Mouse (Mus musculus) kidney, embryonic 16.5 days (tissue): ENCODE results near the gene Fuz. TPM values are rescaled to one million over a fixed set of nuclear protein-coding genes. Genes with fewer than 3 reads are reported as not detected.

Experiments used
- ATAC-seq: fragments of 200-750 bp; cut with Nextera tagmentation; 2 replicates; pipeline ENCODE4 v1.8.0; 2017; ENCODE audit warnings: moderate TSS enrichment; ENCODE audit not compliant: low FRiP score, low TSS enrichment
- H3K27ac ChIP-seq: fragments of 300-500 bp; sonication (generic); 2 replicates; pipeline ENCODE4 v1.5.1; 2014; ENCODE audit warnings: low read length
- H3K27me3 ChIP-seq: fragments of 300-500 bp; sonication (generic); 2 replicates; pipeline ENCODE4 v1.6.1; 2014; ENCODE audit warnings: low read length, control low read depth, mixed read lengths; ENCODE audit not compliant: insufficient read depth
- H3K36me3 ChIP-seq: fragments of 300-500 bp; sonication (generic); 2 replicates; pipeline ENCODE4 v1.6.1; 2014; ENCODE audit warnings: low read length, control low read depth, mixed read lengths; ENCODE audit not compliant: insufficient read depth
- H3K4me1 ChIP-seq: fragments of 300-500 bp; sonication (generic); 2 replicates; pipeline ENCODE4 v1.6.1; 2014; ENCODE audit warnings: low read length, control low read depth, mixed read lengths; ENCODE audit not compliant: insufficient read depth
- H3K4me2 ChIP-seq: fragments of 300-500 bp; sonication (generic); replicated peaks from 2 replicates; pipeline ENCODE4 v1.6.1; 2014; ENCODE audit warnings: low read depth, low read length
- H3K4me3 ChIP-seq: fragments of 300-500 bp; sonication (generic); 2 replicates; pipeline ENCODE4 v1.5.1; 2014; ENCODE audit warnings: mild to moderate bottlenecking, low read length
- H3K9ac ChIP-seq: fragments of 300-500 bp; sonication (generic); replicated peaks from 2 replicates; pipeline ENCODE4 v1.6.1; 2014; ENCODE audit warnings: low read length
- H3K9me3 ChIP-seq: fragments of 300-500 bp; sonication (generic); 2 replicates; pipeline ENCODE4 v1.6.1; 2016; ENCODE audit warnings: low read length, control low read depth
- WGBS: fragments of 180-500 bp; shearing (Covaris S2); extraction: QIAGEN DNeasy Blood & Tissue Kit; methylation state at CpG from one replicate; pipeline ENCODE4 v1.1.7; 2014; 5-methylcytosine and 5-hydroxymethylcytosine counted together
- polyA plus RNA-seq: library from polyadenylated mRNA; unstranded; fragments of >200 nt; fragmentation: Nextera tagmentation; extraction: Ambion mirVana; gene quantifications from 2 replicates; pipeline ENCODE4 v1.2.1, GENCODE M21; 2015

The Fuz gene
- polyA plus RNA-seq: 27.7 and 28.4 TPM in 2 replicates

DNA sequence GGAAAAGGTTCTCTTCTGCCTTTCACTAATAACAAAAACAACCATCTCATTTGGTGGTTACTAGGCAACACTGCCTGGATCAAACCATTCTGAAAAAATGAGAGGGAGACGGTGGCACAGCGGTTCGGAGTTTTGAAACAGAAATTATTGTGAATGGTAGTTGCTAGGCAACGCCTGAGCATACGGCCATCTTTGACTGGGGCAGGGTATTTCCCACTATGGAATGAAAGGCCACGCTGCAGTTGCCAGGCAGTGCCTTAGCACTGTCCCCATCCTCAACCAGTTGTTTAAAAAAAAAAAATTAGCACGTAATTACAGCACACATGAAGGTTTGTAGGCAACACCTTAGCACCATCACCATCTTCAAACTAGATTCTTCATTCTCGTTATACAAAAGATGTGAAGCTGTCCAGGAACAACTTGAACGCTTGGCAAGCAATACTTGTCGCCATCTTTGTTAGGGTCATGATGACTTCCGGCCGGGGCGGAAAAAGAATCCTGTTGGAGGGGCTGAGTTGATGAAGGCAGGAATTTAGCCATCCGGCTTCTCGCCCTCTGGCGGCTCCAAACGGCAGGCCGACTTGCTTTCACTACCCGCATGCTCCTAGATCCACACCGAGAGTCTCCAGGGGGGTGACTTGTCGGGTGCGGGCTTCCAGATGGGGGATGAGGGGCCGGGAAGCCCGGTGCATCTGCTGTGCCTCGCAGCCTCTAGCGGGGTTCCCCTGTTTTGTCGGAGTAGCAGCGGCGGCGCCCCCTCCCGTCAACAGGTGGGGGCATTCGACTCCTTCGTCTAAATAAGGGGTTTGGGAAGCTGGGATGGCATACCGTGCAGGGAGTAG lies at the start of gene Fuz:
Gene Fuz (plus strand): TSS at position 487 of the 842 bp plus-strand sequence.
- Histone ChIP-seq H3K27ac (peak within 1 kb of the TSS; percentile 87), H3K27me3 (no peaks in the 10 kb centered on the region), H3K36me3 (peaks cover 16% of the 10 kb centered on the region; the same call in 1 of the 2 replicates), H3K4me1 (peaks cover 47% of the 10 kb centered on the region), H3K4me3 (peak within 1 kb of the TSS; percentile 77), H3K9ac (peak within 1 kb of the TSS; percentile 90), H3K9me3 (no peaks in the 10 kb centered on the region), H3K4me2 (peak within 1 kb of the TSS; percentile 81)
- 1% methylated on average over 34 of the region's 34 CpGs for whole genome bisulfite sequencing
- ATAC-seq: peak; percentile 32

DNA sequence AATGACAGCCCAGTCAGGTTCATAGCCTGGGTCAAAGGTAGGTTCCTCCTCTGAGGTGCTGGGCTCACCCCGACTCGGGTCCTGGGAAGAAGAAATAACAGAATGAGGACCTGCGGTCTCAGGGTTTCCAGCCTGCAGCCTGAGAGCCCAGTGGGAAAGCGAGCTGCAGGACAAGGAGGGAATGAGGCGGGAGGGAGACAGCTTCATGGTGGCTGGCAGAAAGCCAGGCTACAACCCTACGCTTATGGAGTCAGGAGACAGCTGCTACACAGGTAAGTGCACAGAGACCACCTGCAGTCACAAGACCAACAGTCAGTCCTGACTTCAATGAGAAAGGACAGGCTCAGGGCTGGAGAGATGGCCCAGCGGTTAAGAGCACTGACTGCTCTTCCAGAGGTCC lies 49.1 kb upstream of the Fuz start:
- peaks cover 20% of the 10 kb centered on the region for H3K4me1 ChIP-seq
- no peak overlapping the region for H3K4me3 ChIP-seq
- H3K9ac ChIP-seq: no peak overlapping the region
- 84% methylated on average over 7 of the region's 7 CpGs for WGBS
- no peaks in the 10 kb centered on the region for H3K27me3 ChIP-seq
- no peak for ATAC-seq
- H3K27ac ChIP-seq: no peak overlapping the region
- H3K9me3 ChIP-seq: no peaks in the 10 kb centered on the region
- H3K36me3 ChIP-seq: peaks cover 51% of the 10 kb centered on the region
- no peak overlapping the region for H3K4me2 ChIP-seq

DNA sequence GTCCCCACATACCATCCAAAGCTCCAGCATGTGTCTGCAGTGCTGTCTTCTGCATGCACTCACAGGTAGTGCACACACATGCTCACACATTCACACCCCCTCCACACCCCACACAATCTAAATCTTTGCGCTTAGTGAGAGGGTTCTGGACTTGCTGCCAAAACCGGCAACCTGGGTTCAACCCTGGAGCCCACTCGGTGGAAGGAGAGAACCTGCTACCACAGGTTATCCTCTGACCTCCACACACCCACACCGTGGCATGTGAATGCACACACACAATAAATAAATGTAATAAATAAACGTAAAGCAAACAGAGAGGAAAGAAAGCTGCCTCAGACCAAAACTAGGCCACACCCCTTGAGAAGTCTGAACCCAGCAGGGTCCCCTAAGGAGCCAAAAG lies 48.1 kb upstream of the Fuz start:
- peak overlapping the region; percentile 81 for H3K4me3 ChIP-seq
- WGBS: 75% methylated on average over 5 of the region's 5 CpGs
- H3K27ac ChIP-seq: peak overlapping the region; percentile 99; the same call in 1 of the 2 replicates
- peaks cover 48% of the 10 kb centered on the region for H3K36me3 ChIP-seq
- no peak for ATAC-seq
- H3K4me1 ChIP-seq: peaks cover 23% of the 10 kb centered on the region
- no peaks in the 10 kb centered on the region for H3K27me3 ChIP-seq
- H3K4me2 ChIP-seq: peak overlapping the region; percentile 85
- peak overlapping the region; percentile 93 for H3K9ac ChIP-seq
- no peaks in the 10 kb centered on the region for H3K9me3 ChIP-seq

DNA sequence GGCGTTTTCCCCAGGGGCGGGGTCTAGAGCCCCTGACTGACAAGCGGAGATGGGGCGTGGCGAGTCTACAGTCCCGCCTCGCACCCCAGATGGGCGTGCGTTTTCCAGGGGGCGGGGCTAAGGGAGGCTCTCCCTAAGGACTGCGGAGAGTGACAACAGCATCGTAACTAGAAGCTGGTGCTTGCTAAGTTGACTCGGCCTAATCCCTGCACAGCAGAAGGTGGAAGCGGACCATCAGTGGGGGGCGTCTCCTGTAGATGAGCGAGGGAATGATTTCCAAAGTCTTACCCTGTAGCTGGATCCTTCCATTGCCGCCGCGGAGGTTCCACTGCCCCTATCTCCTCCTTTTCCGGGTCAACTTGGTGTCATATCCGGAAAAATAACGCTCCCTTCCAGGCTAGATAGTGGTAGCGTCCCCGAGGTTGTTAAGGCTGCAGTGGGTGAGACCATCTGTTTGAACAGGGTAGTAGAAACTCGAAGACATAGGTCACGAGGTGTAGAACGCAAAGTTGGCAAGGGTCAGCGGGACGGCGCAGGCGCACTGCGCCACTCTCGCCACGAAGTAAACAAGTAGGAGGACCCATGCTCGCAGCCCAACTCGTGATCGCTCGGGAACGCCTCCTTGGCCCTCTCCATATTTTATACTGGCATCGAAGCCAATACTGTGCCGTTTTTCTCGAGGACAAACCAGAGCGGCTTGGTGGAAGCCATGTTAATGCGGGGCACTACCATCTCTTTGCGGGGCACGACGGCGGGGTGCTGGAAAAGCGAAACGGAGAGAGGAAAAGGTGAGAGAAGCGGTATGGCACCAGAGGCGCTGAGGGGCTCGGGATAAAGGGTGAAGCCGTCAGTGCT lies 47.1 kb upstream of the Fuz start, which contains the start of the genes Akt1s1 and Tbc1d17:
Gene Akt1s1 (plus strand): TSS at position 431 of the 855 bp plus-strand sequence.
Gene Tbc1d17 (minus strand): TSS at position 519 of the 855 bp plus-strand sequence.
- Histone ChIP-seq H3K27ac (peak within 1 kb of the TSS; percentile 99), H3K4me3 (peak within 1 kb of the TSS; percentile 81), H3K4me1 (peaks cover 33% of the 10 kb centered on the region), H3K27me3 (no peaks in the 10 kb centered on the region), H3K9ac (peak within 1 kb of the TSS; percentile 93), H3K36me3 (peaks cover 46% of the 10 kb centered on the region), H3K4me2 (peak within 1 kb of the TSS; percentile 85), H3K9me3 (no peaks in the 10 kb centered on the region)
- ATAC-seq: peak; percentile 86
- WGBS: 0% methylated on average over 54 of the region's 54 CpGs

DNA sequence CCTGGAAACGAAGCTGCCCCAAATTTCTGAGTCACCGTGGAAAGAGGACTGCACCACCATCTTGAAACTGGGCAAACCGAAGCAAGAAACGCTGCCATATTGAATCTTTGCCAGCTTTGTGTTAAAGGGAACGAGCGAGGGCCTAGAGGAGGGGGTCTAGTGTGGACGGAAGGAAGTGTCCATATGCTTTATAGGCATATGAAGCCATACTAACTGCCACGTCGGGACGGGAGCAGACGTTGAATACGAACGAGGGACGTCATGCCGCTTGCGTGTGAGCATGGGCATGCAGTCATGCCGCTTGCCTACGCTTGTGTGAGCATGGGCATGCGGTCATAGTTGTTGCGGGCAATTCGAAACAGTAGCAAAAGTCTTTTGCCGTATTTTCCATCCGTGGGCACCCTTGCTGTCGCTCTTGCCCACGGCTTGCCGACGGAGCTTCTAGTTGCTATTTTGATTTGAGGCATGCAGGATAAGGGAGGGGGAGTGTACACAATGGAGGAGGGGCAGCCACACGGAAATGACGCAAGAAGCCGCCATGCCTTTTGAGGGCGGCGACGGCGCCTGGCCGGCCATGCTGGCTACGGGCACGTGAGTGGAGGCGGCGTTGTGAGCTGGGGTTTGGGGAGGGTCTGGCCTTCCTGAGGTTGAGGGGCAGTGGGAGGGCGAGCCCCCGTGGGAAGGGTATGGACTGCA lies 46.3 kb upstream of the Fuz start:
- Histone ChIP-seq H3K27ac (peak overlapping the region; percentile 99), H3K9me3 (no peaks in the 10 kb centered on the region), H3K4me1 (peaks cover 38% of the 10 kb centered on the region), H3K4me2 (peak overlapping the region; percentile 85), H3K4me3 (peak overlapping the region; percentile 81), H3K36me3 (peaks cover 39% of the 10 kb centered on the region), H3K27me3 (no peaks in the 10 kb centered on the region), H3K9ac (peak overlapping the region; percentile 93)
- ATAC-seq: peak; percentile 63
- under 1% methylated on average over 40 of the region's 41 CpGs for WGBS

DNA sequence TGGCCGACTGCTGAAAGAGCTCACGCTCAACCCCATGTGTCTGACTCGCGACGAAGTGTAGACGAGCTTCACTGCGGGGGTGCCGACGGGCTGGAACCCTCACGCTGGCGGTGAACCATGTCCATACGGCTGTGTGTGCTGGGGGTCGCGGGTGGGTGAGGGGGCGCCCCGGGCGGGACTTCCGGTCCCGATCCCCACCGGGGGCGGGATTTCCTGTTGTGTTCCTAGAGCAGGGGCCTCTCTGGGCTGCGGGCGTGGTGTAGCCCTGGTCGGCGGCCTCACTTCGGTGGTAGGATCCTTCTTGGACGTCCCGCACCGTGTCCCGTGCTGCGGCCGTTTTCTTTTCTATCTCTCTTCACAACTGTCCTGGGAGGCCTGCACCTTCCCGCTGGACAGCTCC lies 45.7 kb upstream of the Fuz start:
- peak overlapping the region; percentile 99 for H3K27ac ChIP-seq
- H3K27me3 ChIP-seq: no peaks in the 10 kb centered on the region
- H3K4me2 ChIP-seq: peak overlapping the region; percentile 85
- H3K9me3 ChIP-seq: no peaks in the 10 kb centered on the region
- peak overlapping the region; percentile 93 for H3K9ac ChIP-seq
- peaks cover 43% of the 10 kb centered on the region for H3K4me1 ChIP-seq
- peaks cover 33% of the 10 kb centered on the region for H3K36me3 ChIP-seq
- WGBS: under 1% methylated on average over 33 of the region's 33 CpGs
- peak overlapping the region; percentile 81 for H3K4me3 ChIP-seq
- ATAC-seq: peak; percentile 18

DNA sequence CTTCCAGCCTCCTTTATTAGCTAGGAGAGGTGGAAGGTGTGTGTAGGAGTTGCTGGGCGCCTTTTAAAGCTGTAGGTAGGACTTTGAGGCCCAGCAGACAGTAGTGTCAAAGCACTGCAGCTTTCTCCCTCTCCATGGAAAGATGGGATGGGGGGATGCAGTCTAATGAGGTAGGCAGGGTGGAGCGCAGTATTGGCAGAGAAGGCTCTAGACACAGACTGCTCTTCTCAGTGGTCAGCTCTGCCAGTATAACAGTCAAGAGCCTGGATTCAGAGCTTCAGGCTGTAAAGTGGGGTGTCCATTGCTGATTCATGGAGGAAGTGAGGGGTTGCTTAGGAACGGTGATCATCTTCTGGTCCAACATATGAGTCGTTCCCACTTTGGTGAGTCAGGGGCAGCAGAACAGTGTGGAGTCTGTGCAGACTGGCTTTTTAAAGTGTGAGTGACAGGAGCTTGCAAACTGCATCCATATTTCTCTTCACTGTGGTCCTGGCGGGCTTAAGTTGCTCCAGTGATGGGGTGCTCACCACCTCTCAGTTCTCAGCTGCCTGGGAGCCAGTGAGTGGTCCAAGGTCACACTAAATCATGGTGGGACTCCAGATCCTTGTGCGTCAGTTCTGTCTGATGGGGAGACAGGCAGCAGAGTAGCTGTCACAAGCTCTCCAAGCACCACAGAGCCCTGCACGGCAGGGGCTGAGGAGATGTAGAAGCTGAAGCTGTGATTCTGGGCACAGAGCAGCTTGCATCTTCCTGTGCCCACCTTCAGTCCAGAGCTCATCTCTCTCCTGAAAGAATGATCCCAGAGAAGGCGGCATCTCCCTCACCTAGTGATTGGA lies 44.9 kb upstream of the Fuz start:
- H3K4me2 ChIP-seq: peak overlapping the region; percentile 85
- H3K9ac ChIP-seq: peak overlapping the region; percentile 93
- H3K4me3 ChIP-seq: peak overlapping the region; percentile 81
- no peaks in the 10 kb centered on the region for H3K9me3 ChIP-seq
- peaks cover 51% of the 10 kb centered on the region for H3K4me1 ChIP-seq
- peak overlapping the region; percentile 99 for H3K27ac ChIP-seq
- H3K27me3 ChIP-seq: no peaks in the 10 kb centered on the region
- H3K36me3 ChIP-seq: peaks cover 25% of the 10 kb centered on the region
- ATAC-seq: no peak
- WGBS: 74% methylated on average over 8 of the region's 8 CpGs

DNA sequence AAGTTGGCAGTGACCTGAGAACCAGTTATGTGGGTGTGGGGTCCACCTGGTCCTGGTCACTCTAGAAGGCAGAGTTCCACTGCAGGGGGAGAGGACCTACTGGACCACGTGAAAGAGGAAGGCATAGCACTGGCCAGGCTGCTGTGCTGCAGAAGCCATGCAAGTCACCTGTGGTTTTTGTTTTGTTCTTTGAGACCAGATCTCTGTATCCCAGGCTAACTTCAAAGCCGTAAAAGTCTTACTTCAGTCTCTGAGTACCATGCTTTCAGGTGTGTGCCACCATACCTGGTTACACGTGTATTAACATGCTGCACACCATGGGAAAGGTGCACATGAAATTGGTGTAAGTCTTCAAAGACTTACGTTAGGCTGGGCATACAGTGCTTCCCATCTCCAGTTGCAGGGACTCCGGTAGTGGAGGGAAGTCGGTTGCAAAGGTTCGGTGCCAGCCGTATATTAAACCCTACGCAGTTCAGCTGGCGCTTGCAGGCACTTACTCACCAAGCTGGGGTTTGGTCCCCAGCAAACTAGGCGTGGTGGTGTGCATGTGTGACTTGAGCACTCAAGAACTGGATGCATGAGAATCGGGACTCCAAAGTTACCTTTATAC lies 44.1 kb upstream of the Fuz start:
- Histone ChIP-seq H3K4me2 (no peak overlapping the region), H3K36me3 (peaks cover 17% of the 10 kb centered on the region), H3K9me3 (no peaks in the 10 kb centered on the region), H3K27ac (no peak overlapping the region), H3K9ac (peak overlapping the region; percentile 20; the same call in 1 of the 2 replicates), H3K4me3 (no peak overlapping the region), H3K27me3 (no peaks in the 10 kb centered on the region), H3K4me1 (peaks cover 58% of the 10 kb centered on the region)
- no peak for ATAC-seq
- WGBS: 90% methylated on average over 12 of the region's 12 CpGs
